Mouse (Mus musculus): ENCODE measurements around the gene Fga. TPM values are rescaled to one million over a fixed set of nuclear protein-coding genes. Genes with fewer than 3 reads are reported as not detected.

Gene Fga
- polyA plus RNA-seq (2015; fragmentation: Illumina TruSeq; extraction: RNeasy Lipid Tissue Mini Kit (QIAGEN cat#74804); ENCODE audit: low read depth, low replicate concordance), result 0.70 TPM

DNA sequence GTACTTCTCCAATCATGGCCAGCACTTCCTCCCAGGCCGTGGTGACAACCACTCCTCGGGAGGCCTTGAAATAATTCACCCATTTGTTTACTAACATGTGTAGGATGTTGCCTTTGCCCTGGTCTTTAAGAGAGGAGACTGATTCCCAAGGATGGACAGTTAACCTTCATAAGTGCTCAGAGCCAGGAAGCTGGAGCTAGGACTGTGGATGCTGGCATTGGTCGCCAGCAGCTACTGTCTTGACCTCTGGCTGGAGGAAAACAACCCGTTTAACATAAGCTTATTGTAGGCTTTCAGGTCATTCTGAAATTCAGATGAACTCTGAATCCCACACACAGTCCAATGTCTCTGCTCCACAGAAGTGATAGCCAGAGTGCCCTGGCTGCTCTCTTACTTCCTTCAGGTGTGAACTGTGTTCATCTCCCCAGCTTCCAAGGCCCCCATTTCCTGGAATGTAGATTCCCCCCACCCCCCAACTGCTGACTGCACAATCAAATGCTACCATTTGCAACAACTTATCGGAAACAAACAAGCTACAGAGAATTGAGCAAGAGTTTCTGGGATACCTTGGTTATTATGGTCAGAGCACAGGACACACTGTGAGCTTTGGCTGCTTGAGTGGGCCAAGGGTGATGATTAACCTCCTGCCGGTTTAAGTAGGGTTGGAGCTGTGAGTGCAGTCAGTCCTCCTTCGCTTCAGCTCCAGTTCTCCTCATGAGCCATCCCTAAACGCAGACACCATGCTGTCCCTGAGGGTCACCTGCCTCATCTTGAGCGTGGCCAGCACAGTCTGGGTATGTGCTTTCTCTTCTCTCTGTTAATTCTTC lies at the start of gene Fga:
Fga (plus strand) TSS at position 602 of the 827 bp plus-strand sequence.

DNA sequence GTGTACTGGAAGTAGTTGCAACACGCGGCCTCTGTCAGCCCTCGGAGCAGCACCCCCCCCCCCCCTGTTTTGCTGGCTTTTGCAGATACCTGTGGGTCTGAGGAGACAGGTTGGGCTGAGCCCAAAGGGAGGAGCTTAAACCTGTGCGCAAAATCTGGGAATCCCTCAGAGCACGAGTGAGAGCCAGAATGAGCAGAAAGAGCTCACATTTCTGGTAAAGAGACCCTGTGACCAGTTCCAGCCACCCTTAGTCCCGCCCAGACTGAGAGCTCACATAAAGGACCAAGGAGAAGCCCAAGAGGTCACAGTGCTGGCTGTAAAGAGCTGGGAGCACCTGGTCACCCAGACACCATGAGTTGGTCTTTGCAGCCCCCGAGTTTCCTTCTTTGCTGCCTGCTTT lies 18.3 kb upstream of the Fga start, which contains the start of gene Fgg:
Fgg (plus strand) TSS at position 168 of the 400 bp plus-strand sequence.

DNA sequence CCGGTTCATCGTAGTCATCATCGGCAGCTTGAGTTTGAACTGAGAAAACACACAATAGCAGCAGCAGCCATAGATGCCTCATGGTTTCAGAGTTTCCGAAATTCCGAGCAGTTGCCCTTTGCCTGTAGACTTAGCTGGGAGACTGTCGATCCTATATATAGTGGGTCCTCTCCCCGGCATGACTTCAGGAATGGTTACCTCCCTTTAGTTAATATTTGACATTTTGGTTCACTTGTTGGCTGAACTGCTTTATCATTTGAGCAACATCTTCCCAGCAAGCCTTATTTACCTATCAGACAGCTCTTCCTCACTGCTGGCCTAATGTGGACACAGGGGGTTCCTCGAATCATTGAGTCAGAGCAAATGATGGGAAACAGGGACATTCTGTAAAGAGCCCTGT lies 23.8 kb downstream of the Fga start, which contains the start of gene Fgb:
Fgb (minus strand) TSS at position 184 of the 400 bp plus-strand sequence.

DNA sequence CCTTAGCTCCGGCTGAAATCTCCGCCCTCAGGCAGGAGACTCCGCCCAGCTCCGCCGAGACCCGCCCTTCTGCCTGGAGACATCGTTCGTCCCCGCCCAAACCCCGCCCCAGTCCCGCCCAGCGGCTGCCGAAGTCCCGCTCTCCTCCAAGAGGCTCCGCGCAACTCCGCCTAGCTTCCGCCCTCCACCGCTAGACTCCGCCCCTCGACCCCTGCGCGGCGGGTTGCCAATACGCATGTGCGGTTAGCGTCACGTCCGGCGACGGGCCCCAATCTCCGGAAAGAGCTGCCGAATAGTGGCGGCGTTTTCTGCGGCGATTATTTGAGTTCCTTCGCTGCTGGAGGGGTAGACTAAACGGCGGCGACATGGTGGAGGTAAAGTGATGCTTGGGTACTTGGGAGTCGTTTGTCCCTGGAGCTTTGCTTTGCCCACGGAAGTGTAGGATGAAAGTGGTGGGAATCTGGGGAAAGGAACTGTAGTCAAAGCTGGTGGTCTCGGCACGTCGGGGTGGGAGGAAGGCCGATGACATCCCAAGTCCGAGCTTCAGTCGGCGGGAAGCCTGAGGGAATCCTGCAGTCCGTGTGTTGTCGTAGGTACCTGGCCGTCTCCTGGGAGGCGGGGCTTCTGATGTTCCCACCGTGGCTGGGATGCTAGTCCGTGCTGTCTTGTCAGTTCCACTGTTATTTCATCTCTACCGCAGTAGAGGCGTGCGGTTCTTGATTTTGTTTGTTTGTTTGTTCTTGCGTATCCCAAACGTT lies 29.6 kb downstream of the Fga start, which contains the start of gene Plrg1:
Plrg1 (plus strand) TSS at position 242 of the 758 bp plus-strand sequence.

Other genes with a start within 250 kb of the Fga start
- 0.52 TPM for gene Rbm46, start 149.6 kb upstream of the Fga start, polyA plus RNA-seq (2015; fragmentation: Illumina TruSeq; extraction: RNeasy Lipid Tissue Mini Kit (QIAGEN cat#74804); ENCODE audit: low read depth, low replicate concordance)
- gene Lrat, start 122.1 kb upstream of the Fga start, polyA plus RNA-seq (2015; fragmentation: Illumina TruSeq; extraction: RNeasy Lipid Tissue Mini Kit (QIAGEN cat#74804); ENCODE audit: low read depth, low replicate concordance), result 0.13 TPM
- gene Fgg, start 18.4 kb upstream of the Fga start, polyA plus RNA-seq (2015; fragmentation: Illumina TruSeq; extraction: RNeasy Lipid Tissue Mini Kit (QIAGEN cat#74804); ENCODE audit: low read depth, low replicate concordance), result 0.45 TPM
- 0.15 TPM for gene Fgb, start 23.8 kb downstream of the Fga start, polyA plus RNA-seq (2015; fragmentation: Illumina TruSeq; extraction: RNeasy Lipid Tissue Mini Kit (QIAGEN cat#74804); ENCODE audit: low read depth, low replicate concordance)
- gene Plrg1, start 29.4 kb downstream of the Fga start, polyA plus RNA-seq (2015; fragmentation: Illumina TruSeq; extraction: RNeasy Lipid Tissue Mini Kit (QIAGEN cat#74804); ENCODE audit: low read depth, low replicate concordance), result 51.9 TPM
- 0.80 TPM for gene Dchs2, start 101.9 kb downstream of the Fga start, polyA plus RNA-seq (2015; fragmentation: Illumina TruSeq; extraction: RNeasy Lipid Tissue Mini Kit (QIAGEN cat#74804); ENCODE audit: low read depth, low replicate concordance)